Mouse (Mus musculus): ENCODE measurements around the gene Gm11232. TPM values are rescaled to one million over a fixed set of nuclear protein-coding genes. Genes with fewer than 3 reads are reported as not detected.

The Gm11232 gene
- polyA plus RNA-seq (2014; fragmentation: Illumina TruSeq; extraction: RNeasy Lipid Tissue Mini Kit (QIAGEN cat#74804); ENCODE audit: low read depth, low replicate concordance) = not detected

DNA sequence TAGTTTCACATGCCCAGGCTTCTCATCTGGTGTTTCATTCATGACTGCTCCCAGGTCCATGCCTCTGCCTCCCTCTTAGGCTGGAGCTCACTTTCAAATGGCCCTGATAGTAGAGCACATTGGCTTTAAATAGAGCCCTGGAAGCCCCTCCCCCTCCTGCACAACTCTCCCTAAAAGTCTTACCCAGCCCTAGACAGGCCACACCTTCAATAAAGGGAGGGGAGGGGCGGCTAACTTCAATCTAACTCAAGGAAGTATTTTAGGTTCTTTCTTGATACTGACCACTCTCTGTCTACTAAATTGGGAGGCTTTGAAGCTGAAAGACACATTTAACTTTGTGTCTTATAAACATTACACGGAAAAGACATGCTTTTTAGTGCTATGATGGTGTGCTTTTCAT is at the start of gene Gm11232:
Gm11232 (minus strand) TSS at position 101 of the 400 bp plus-strand sequence.

Data from heart, adult 10 weeks (tissue).